Mouse (Mus musculus) intestine, embryonic 15.5 days (tissue): ENCODE measurements around the gene Mylk2. TPM values are rescaled to one million over a fixed set of nuclear protein-coding genes. Genes with fewer than 3 reads are reported as not detected.

Source experiments
- ATAC-seq: fragments of 200-750 bp; cut with Nextera tagmentation; 2 replicates; pipeline ENCODE4 v1.8.0; 2017; ENCODE audit warnings: moderate TSS enrichment, moderate library complexity
- H3K27ac ChIP-seq: fragments of 300-500 bp; sonication (generic); 2 replicates; pipeline ENCODE4 v1.5.1; 2015; ENCODE audit warnings: mild to moderate bottlenecking, inconsistent platforms
- H3K27me3 ChIP-seq: fragments of 300-500 bp; sonication (generic); replicated peaks from 2 replicates; pipeline ENCODE4 v1.6.1; 2015; ENCODE audit warnings: inconsistent platforms
- H3K36me3 ChIP-seq: fragments of 300-500 bp; sonication (generic); 2 replicates; pipeline ENCODE4 v1.6.1; 2015; ENCODE audit warnings: inconsistent platforms
- H3K4me1 ChIP-seq: fragments of 300-500 bp; sonication (generic); replicated peaks from 2 replicates; pipeline ENCODE4 v1.6.1; 2015; ENCODE audit warnings: inconsistent platforms
- H3K4me2 ChIP-seq: fragments of 300-500 bp; sonication (generic); replicated peaks from 2 replicates; pipeline ENCODE4 v1.6.1; 2015; ENCODE audit warnings: mild to moderate bottlenecking, inconsistent platforms
- H3K4me3 ChIP-seq: fragments of 300-500 bp; sonication (generic); replicated peaks from 2 replicates; pipeline ENCODE4 v1.5.1; 2015; ENCODE audit warnings: inconsistent platforms
- H3K9ac ChIP-seq: fragments of 300-500 bp; sonication (generic); 2 replicates; pipeline ENCODE4 v1.6.1; 2015; ENCODE audit warnings: inconsistent platforms
- H3K9me3 ChIP-seq: fragments of 300-500 bp; sonication (generic); 2 replicates; pipeline ENCODE4 v1.6.1; 2016; ENCODE audit warnings: inconsistent platforms
- WGBS: fragments of 180-500 bp; shearing (Covaris S2); methylation state at CpG from one replicate; pipeline ENCODE4 v1.1.7; 2015; 5-methylcytosine and 5-hydroxymethylcytosine counted together
- polyA plus RNA-seq: library from polyadenylated mRNA; unstranded; fragments of >200 nt; fragmentation: Nextera tagmentation; extraction: Ambion mirVana; gene quantifications from 2 replicates; pipeline ENCODE4 v1.2.1, GENCODE M21; 2015

Gene Mylk2
- 0.06 TPM in 1 of 2 replicates, not detected in the other for polyA plus RNA-seq

DNA sequence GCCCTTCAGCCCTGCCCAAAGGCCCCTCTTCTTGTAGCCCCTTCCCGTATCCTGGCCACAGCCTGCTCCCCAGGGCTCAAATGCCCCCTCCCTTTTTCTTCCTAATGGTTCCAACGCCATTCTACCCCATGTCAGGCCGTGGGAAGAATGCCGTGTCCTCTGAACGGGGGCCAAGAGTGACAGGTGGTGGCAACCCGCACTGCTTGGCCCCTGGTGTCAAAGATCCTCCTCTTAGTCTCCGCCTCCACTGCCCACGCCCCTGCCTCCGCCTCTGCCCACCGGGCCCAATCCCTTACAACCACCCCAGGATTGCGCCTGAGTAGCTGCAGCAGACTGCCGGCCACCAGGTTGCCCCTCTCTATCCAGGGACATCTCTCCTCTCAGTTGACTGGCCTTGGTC is at the start of gene Mylk2:
Mylk2 (plus strand) TSS at position 322 of the 400 bp plus-strand sequence.
- no peak within 1 kb of the TSS for H3K9ac ChIP-seq
- 23% methylated on average over 12 of the region's 12 CpGs for WGBS

GRCm38 (mm10) chr2:152861891-152862290 is 49.3 kb upstream of the Mylk2 start:
- Histone ChIP-seq H3K27me3 (no peaks in the 10 kb centered on the region), H3K4me2 (no peak overlapping the region), H3K4me3 (no peak overlapping the region), H3K36me3 (peaks cover 17% of the 10 kb centered on the region), H3K9me3 (no peaks in the 10 kb centered on the region), H3K9ac (no peak overlapping the region), H3K4me1 (no peaks in the 10 kb centered on the region), H3K27ac (no peak overlapping the region)
- ATAC-seq, result no peak
- 82% methylated on average over 1 of the region's 1 CpGs for WGBS

More for the DNA sequence above, at the start of gene Mylk2:
- no peak within 1 kb of the TSS for H3K27ac ChIP-seq
- H3K36me3 ChIP-seq, result no peaks in the 10 kb centered on the region
- no peak within 1 kb of the TSS for H3K4me3 ChIP-seq
- no peak for ATAC-seq
- H3K4me1 ChIP-seq, result peaks cover 18% of the 10 kb centered on the region
- H3K9me3 ChIP-seq, result no peaks in the 10 kb centered on the region
- peaks cover 35% of the 10 kb centered on the region for H3K27me3 ChIP-seq
- H3K4me2 ChIP-seq, result no peak within 1 kb of the TSS

GRCm38 (mm10) chr2:152862638-152863037 is 48.5 kb upstream of the Mylk2 start:
- Histone ChIP-seq H3K36me3 (peaks cover 16% of the 10 kb centered on the region), H3K4me2 (no peak overlapping the region), H3K4me1 (no peaks in the 10 kb centered on the region), H3K4me3 (no peak overlapping the region), H3K27me3 (no peaks in the 10 kb centered on the region), H3K9me3 (no peaks in the 10 kb centered on the region), H3K9ac (no peak overlapping the region), H3K27ac (no peak overlapping the region)
- 89% methylated on average over 3 of the region's 3 CpGs for WGBS
- ATAC-seq, result no peak

DNA sequence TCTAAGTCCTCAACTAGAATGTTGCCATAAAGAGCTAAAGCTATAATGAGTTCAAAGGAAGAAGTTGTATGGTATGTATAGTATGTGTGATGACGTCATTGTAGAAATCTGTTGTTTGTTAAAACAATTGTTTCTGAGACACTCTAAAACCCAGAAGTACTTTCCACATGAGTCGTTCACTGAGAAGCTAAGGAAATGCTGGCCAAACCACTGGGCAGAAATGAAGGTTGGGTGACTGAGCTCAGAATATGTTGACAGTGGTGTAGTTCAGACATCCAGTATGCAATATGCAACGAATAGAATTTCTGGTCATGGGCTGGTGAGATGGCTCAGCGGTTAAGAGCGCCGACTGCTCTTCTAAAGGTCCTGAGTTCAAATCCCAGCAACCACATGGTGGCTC is 47.8 kb upstream of the Mylk2 start:
- peaks cover 13% of the 10 kb centered on the region for H3K36me3 ChIP-seq
- ATAC-seq, result no peak
- H3K27ac ChIP-seq, result no peak overlapping the region
- no peaks in the 10 kb centered on the region for H3K4me1 ChIP-seq
- no peak overlapping the region for H3K4me2 ChIP-seq
- 91% methylated on average over 6 of the region's 6 CpGs for WGBS
- no peak overlapping the region for H3K9ac ChIP-seq
- no peaks in the 10 kb centered on the region for H3K9me3 ChIP-seq
- no peak overlapping the region for H3K4me3 ChIP-seq
- no peaks in the 10 kb centered on the region for H3K27me3 ChIP-seq

DNA sequence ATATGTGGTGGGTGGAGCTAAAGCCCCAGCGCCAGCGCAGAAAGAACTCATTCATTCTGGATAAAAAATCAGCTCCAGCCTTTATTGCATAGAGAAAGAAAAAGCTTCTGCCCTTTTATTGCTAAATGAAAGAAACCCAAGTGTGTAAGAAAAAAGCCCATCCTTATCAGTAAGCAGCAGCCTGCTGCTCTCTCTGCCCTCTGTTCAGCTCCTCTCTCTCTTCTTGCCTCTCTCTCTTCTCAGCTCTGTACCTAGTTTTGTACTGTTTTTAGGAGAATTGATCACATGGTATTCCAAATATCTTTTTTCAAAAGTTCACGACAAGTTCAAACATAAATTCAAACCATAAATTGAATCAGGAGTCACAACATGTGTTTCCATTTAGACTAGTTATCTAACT is 32.9 kb upstream of the Mylk2 start:
- 85% methylated on average over 3 of the region's 3 CpGs for WGBS
- Histone ChIP-seq H3K9me3 (no peaks in the 10 kb centered on the region), H3K4me2 (no peak overlapping the region), H3K4me1 (no peaks in the 10 kb centered on the region), H3K36me3 (peaks cover 30% of the 10 kb centered on the region), H3K27me3 (no peaks in the 10 kb centered on the region), H3K27ac (no peak overlapping the region), H3K4me3 (no peak overlapping the region), H3K9ac (no peak overlapping the region)
- no peak for ATAC-seq

GRCm38 (mm10) chr2:152880898-152881297 is 30.3 kb upstream of the Mylk2 start:
- Histone ChIP-seq H3K9me3 (no peaks in the 10 kb centered on the region), H3K36me3 (peaks cover 25% of the 10 kb centered on the region), H3K4me3 (no peak overlapping the region), H3K4me2 (no peak overlapping the region), H3K4me1 (no peaks in the 10 kb centered on the region), H3K9ac (no peak overlapping the region), H3K27ac (no peak overlapping the region), H3K27me3 (no peaks in the 10 kb centered on the region)
- WGBS, result 91% methylated on average over 13 of the region's 13 CpGs
- no peak for ATAC-seq

DNA sequence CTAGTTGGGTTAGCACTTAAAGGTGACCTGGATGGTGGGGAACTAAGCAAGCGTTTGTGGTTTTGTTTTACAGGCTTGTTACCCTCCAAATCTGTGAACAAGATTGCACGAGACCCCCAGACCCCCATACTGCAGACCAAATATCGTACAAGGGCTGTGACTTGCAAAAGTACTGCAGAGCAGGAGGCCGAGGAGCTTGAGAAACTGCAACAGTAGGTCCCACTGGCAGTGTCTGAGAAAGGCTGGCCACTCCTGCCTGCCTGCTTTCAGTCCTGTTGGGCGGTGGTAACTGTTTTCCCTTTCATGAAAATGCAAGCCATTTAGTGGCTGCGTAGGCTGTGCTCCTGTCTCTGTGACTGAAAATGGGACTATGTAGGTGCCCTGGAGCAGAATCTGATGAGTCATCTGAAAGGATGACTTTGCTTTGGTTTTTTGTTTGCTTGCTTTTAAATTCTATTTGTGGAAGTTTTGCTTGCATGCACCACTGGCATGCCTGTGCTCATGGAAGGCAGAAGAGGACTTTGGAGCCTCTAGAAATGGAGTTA is 27.0 kb upstream of the Mylk2 start:
- no peaks in the 10 kb centered on the region for H3K9me3 ChIP-seq
- H3K4me2 ChIP-seq, result no peak overlapping the region
- H3K36me3 ChIP-seq, result peaks cover 38% of the 10 kb centered on the region
- no peaks in the 10 kb centered on the region for H3K4me1 ChIP-seq
- no peaks in the 10 kb centered on the region for H3K27me3 ChIP-seq
- WGBS, result 95% methylated on average over 6 of the region's 6 CpGs
- H3K9ac ChIP-seq, result no peak overlapping the region
- no peak for ATAC-seq
- H3K4me3 ChIP-seq, result no peak overlapping the region
- no peak overlapping the region for H3K27ac ChIP-seq

- no peak overlapping the region for H3K9ac ChIP-seq
- no peak for ATAC-seq
- no peaks in the 10 kb centered on the region for H3K27me3 ChIP-seq
- no peak overlapping the region for H3K4me2 ChIP-seq
- no peak overlapping the region for H3K4me3 ChIP-seq
- no peaks in the 10 kb centered on the region for H3K4me1 ChIP-seq
- H3K36me3 ChIP-seq, result peaks cover 40% of the 10 kb centered on the region
- WGBS, result 88% methylated on average over 3 of the region's 3 CpGs
- H3K9me3 ChIP-seq, result no peaks in the 10 kb centered on the region
- H3K27ac ChIP-seq, result no peak overlapping the region
These were observed 23.9 kb upstream of the Mylk2 start for GRCm38 (mm10) chr2:152887230-152887629.

DNA sequence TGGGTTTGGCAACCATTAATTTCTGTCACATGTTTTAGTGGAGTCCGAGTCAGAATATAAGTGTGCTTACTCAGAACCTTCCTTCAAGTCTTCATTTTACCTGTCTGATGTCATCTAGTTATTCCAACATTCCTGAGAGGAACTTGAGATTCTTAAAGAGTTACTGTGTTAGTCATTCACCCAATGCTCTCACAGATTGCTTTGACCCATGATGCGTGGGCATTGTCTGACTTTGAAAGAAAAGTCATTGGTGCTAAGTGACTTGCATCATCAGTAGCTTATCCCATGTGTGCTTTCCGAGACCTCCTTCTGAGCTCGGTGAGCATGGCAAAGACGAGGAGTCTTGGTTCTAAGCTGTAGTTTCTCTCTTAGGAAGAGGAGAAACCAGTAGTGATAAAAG is 22.4 kb upstream of the Mylk2 start:
- 90% methylated on average over 5 of the region's 5 CpGs for WGBS
- no peaks in the 10 kb centered on the region for H3K9me3 ChIP-seq
- no peak for ATAC-seq
- no peaks in the 10 kb centered on the region for H3K4me1 ChIP-seq
- no peak overlapping the region for H3K4me3 ChIP-seq
- no peak overlapping the region for H3K4me2 ChIP-seq
- no peaks in the 10 kb centered on the region for H3K27me3 ChIP-seq
- H3K27ac ChIP-seq, result no peak overlapping the region
- no peak overlapping the region for H3K9ac ChIP-seq
- peaks cover 54% of the 10 kb centered on the region for H3K36me3 ChIP-seq

- ATAC-seq, result no peak
- no peak overlapping the region for H3K9ac ChIP-seq
These were observed 15.3 kb upstream of the Mylk2 start for GRCm38 (mm10) chr2:152895834-152896233.

GRCm38 (mm10) chr2:152896926-152897325 is 14.2 kb upstream of the Mylk2 start:
- WGBS, result 83% methylated on average over 3 of the region's 3 CpGs

More at GRCm38 (mm10) chr2:152895834-152896233, 15.3 kb upstream of the Mylk2 start:
- peaks cover 37% of the 10 kb centered on the region for H3K36me3 ChIP-seq
- H3K9me3 ChIP-seq, result no peaks in the 10 kb centered on the region
- WGBS, result 91% methylated on average over 9 of the region's 9 CpGs
- no peak overlapping the region for H3K4me3 ChIP-seq
- H3K27me3 ChIP-seq, result no peaks in the 10 kb centered on the region
- H3K4me2 ChIP-seq, result no peak overlapping the region
- no peaks in the 10 kb centered on the region for H3K4me1 ChIP-seq
- no peak overlapping the region for H3K27ac ChIP-seq

DNA sequence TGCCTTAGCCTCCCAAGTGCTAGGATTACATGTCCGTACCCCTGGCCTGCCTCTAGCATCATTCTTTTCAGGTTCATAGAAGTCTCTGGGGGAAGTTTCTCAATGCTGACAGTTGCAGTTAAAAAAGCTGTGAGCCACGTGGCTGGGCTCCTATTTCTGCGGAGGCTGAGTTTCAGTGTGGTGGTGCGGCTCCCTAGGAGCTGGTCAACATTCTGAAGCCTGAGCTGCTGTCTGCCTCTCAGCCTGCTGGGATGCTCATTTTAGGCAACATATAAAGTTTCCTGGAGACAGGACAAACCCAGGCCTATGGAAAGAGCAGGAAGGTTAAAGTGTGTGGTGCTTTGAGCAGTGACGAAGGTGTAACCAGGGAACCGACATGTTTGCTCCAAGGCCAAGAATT is 12.1 kb upstream of the Mylk2 start:
- no peaks in the 10 kb centered on the region for H3K4me1 ChIP-seq
- no peak overlapping the region for H3K27ac ChIP-seq
- H3K27me3 ChIP-seq, result no peaks in the 10 kb centered on the region
- H3K4me3 ChIP-seq, result no peak overlapping the region
- H3K4me2 ChIP-seq, result no peak overlapping the region
- WGBS, result 74% methylated on average over 6 of the region's 6 CpGs
- H3K9ac ChIP-seq, result no peak overlapping the region
- peaks cover 10% of the 10 kb centered on the region for H3K36me3 ChIP-seq
- no peak for ATAC-seq
- H3K9me3 ChIP-seq, result no peaks in the 10 kb centered on the region

More at GRCm38 (mm10) chr2:152896926-152897325, 14.2 kb upstream of the Mylk2 start:
- H3K27ac ChIP-seq, result no peak overlapping the region
- H3K9me3 ChIP-seq, result no peaks in the 10 kb centered on the region
- H3K27me3 ChIP-seq, result no peaks in the 10 kb centered on the region
- ATAC-seq, result no peak
- H3K36me3 ChIP-seq, result peaks cover 30% of the 10 kb centered on the region
- H3K9ac ChIP-seq, result no peak overlapping the region
- H3K4me2 ChIP-seq, result no peak overlapping the region
- no peaks in the 10 kb centered on the region for H3K4me1 ChIP-seq
- no peak overlapping the region for H3K4me3 ChIP-seq

- H3K4me1 ChIP-seq, result peaks cover 6% of the 10 kb centered on the region; the same call in 1 of the 2 replicates
- H3K4me3 ChIP-seq, result no peak overlapping the region
- no peak for ATAC-seq
- 88% methylated on average over 15 of the region's 15 CpGs for WGBS
- no peaks in the 10 kb centered on the region for H3K9me3 ChIP-seq
- H3K27ac ChIP-seq, result no peak overlapping the region
- no peak overlapping the region for H3K4me2 ChIP-seq
- H3K27me3 ChIP-seq, result no peaks in the 10 kb centered on the region
- no peaks in the 10 kb centered on the region for H3K36me3 ChIP-seq
- H3K9ac ChIP-seq, result no peak overlapping the region
These were observed 9.9 kb upstream of the Mylk2 start for GRCm38 (mm10) chr2:152901296-152901695.
